Mouse (Mus musculus) liver, embryonic 14.5 days (tissue): Measurements from ENCODE around the gene Herpud2. TPM values are rescaled to one million over a fixed set of nuclear protein-coding genes. Genes with fewer than 3 reads are reported as not detected.

Experiments used
- ATAC-seq: fragments of 200-750 bp; cut with Nextera tagmentation; 2 replicates; pipeline ENCODE4 v1.8.0; 2017; ENCODE audit warnings: moderate number of reproducible peaks, mild to moderate bottlenecking, moderate library complexity; ENCODE audit not compliant: insufficient read depth
- DNase-seq, 3 experiments: peaks; one replicate each; pipeline ENCODE4 v3.0.0-alpha.2; 2012 to 2013; ENCODE audit warnings: low read depth in 3 of 3, low spot score in 3 of 3
- H3K27ac ChIP-seq: fragments of 300-500 bp; sonication (generic); 2 replicates; pipeline ENCODE4 v1.5.1; 2014; ENCODE audit warnings: moderate library complexity, mild to moderate bottlenecking, control low read depth, inconsistent platforms
- H3K27me3 ChIP-seq: fragments of 300-500 bp; sonication (generic); 2 replicates; pipeline ENCODE4 v1.6.1; 2014; ENCODE audit warnings: mild to moderate bottlenecking, low read length, moderate library complexity; ENCODE audit not compliant: control insufficient read depth, insufficient read depth
- H3K36me3 ChIP-seq: fragments of 300-500 bp; sonication (generic); replicated peaks from 2 replicates; pipeline ENCODE4 v1.6.1; 2014; ENCODE audit warnings: low read depth; ENCODE audit not compliant: control insufficient read depth, insufficient read depth
- H3K4me1 ChIP-seq, 2 experiments: fragments of 200-500 bp in 1 of 2; fragments of 300-500 bp in 1 of 2; sonication (generic) in 1 of 2; replicated peaks; 2 replicates each; pipeline ENCODE4 v1.6.1; 2012 to 2014; ENCODE audit warnings: antibody characterized with exemption in 1 of 2, inconsistent platforms in 1 of 2, low read length in 1 of 2; ENCODE audit not compliant: control insufficient read depth in 2 of 2, insufficient read depth in 2 of 2
- H3K4me2 ChIP-seq: fragments of 300-500 bp; sonication (generic); 2 replicates; pipeline ENCODE4 v1.6.1; 2014; ENCODE audit warnings: low read depth, mild to moderate bottlenecking, control low read depth, moderate library complexity
- H3K4me3 ChIP-seq, 2 experiments: fragments of 200-500 bp in 1 of 2; fragments of 300-500 bp in 1 of 2; sonication (generic) in 1 of 2; 2 replicates each; pipeline ENCODE4 v1.5.1; 2012 to 2014; ENCODE audit warnings: low read depth in 2 of 2, low read length in 2 of 2, mild to moderate bottlenecking in 2 of 2, control low read depth in 1 of 2, inconsistent platforms in 1 of 2, moderate library complexity in 1 of 2; ENCODE audit not compliant: insufficient read depth in 1 of 2
- H3K9ac ChIP-seq: fragments of 300-500 bp; sonication (generic); replicated peaks from 2 replicates; pipeline ENCODE4 v1.6.1; 2014; ENCODE audit warnings: mild to moderate bottlenecking, control low read depth, moderate library complexity
- H3K9me3 ChIP-seq: fragments of 300-500 bp; sonication (generic); 2 replicates; pipeline ENCODE4 v1.6.1; 2016; ENCODE audit warnings: low read length, mixed read lengths; ENCODE audit not compliant: control insufficient read depth
- CTCF ChIP-seq: IDR thresholded peaks from 2 replicates; pipeline ENCODE4 v1.5.1; 2016; ENCODE audit warnings: antibody characterized with exemption, low read depth, control low read depth
- EP300 ChIP-seq: IDR thresholded peaks from 2 replicates; pipeline ENCODE4 v1.6.1; 2016; ENCODE audit warnings: antibody characterized with exemption, low read depth
- WGBS: fragments of 180-500 bp; shearing (Covaris S2); extraction: QIAGEN DNeasy Blood & Tissue Kit; methylation state at CpG from one replicate; pipeline ENCODE4 v1.1.7; 2014; ENCODE audit not compliant: insufficient replicate concordance; 5-methylcytosine and 5-hydroxymethylcytosine counted together
- polyA plus RNA-seq, 2 experiments: library from polyadenylated mRNA; depleted of rRNA in 1 of 2; stranded (reverse) in 1 of 2; unstranded in 1 of 2; fragments of >200 nt; fragmentation: Nextera tagmentation in 1 of 2; extraction: Ambion mirVana in 1 of 2; gene quantifications; 2 replicates each; pipeline versions ENCODE4 v1.2.1 to v1.2.3; 2012 to 2014

The Herpud2 gene
- polyA plus RNA-seq, 2 experiments = 9.3 to 10.8 TPM

DNA sequence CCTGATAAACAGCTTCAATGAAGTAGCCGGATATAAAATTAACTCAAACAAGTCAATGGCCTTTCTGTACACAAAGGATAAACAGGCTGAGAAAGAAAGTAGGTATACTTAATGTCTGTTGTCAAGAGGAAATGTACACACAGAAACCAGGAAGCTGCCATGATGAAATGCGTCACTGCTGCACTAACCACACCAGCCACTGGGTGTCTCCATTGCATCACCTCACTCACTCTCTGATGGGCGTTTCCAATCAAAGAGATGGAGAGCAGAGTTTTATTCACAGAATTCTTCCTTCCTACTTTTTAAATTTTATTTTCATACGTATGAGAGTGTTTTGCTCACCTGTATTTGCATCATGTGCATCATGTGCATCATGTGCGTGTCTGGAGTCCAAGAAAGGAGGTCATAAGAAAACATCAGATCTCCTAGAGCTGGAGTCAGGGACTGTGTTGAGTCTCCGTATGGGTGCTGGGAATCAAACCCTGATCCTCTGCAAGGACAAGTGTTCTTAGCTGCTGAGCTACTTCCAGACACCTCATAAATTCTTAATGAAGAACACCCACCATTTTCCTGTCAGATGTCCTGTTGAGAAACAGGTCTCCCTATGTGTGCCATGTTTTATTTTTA lies 16.0 kb upstream of the Herpud2 start:
- WGBS = 24% methylated on average over 6 of the region's 6 CpGs
- peak; percentile 39; the same call in 1 of the 2 replicates for ATAC-seq
- DNase-seq = peak; percentile 44 to 55 (median 50)
- TF ChIP-seq EP300 (no peak), CTCF (peak; percentile 90)
- Histone ChIP-seq H3K27me3 (no peaks in the 10 kb centered on the region), H3K4me3 (no peak overlapping the region), H3K4me1 (no peaks in the 10 kb centered on the region), H3K9me3 (no peaks in the 10 kb centered on the region), H3K36me3 (no peaks in the 10 kb centered on the region), H3K27ac (no peak overlapping the region), H3K9ac (no peak overlapping the region), H3K4me2 (no peak overlapping the region)

DNA sequence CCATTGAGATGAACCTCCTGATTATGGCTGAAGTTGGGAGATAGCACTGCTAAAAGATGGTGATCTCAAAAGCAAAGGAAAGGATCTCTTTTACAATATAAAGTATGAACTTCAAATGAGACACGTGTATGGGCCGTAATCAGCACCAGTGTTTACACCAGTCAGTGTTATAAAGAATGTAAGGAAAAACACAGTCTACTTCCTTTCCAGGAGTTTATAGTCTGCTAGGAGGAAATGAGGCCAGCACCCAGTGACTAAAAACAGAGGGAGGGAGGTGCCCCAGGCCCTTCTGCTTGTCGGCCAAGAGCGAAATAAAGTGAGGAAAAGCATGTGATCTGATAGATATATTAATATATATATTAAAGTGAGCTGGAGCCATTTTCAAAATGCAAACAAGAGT lies 6.6 kb upstream of the Herpud2 start:
- Histone ChIP-seq H3K4me2 (no peak overlapping the region), H3K9me3 (no peaks in the 10 kb centered on the region), H3K27ac (no peak overlapping the region), H3K27me3 (no peaks in the 10 kb centered on the region), H3K4me1 (no peaks in the 10 kb centered on the region), H3K4me3 (no peak overlapping the region), H3K36me3 (no peaks in the 10 kb centered on the region), H3K9ac (no peak overlapping the region)
- 47% methylated on average over 4 of the region's 4 CpGs for WGBS
- DNase-seq (no peak), ATAC-seq (no peak)
- TF ChIP-seq CTCF (no peak), EP300 (no peak)

GRCm38 (mm10) chr9:25156377-25156776 lies 4.8 kb upstream of the Herpud2 start:
- peaks cover 2 to 4% of the 10 kb centered on the region in 2 experiments; a peak in 2 of 4 replicates for H3K4me1 ChIP-seq
- H3K9me3 ChIP-seq = no peaks in the 10 kb centered on the region
- whole genome bisulfite sequencing = 10% methylated on average over 1 of the region's 1 CpGs
- peak in 1 of 3 experiments; percentile 22 for DNase-seq
- no peak for ATAC-seq
- no peak overlapping the region for H3K4me2 ChIP-seq
- no peak overlapping the region for H3K4me3 ChIP-seq
- H3K27me3 ChIP-seq = no peaks in the 10 kb centered on the region
- H3K27ac ChIP-seq = no peak overlapping the region
- H3K9ac ChIP-seq = no peak overlapping the region
- H3K36me3 ChIP-seq = no peaks in the 10 kb centered on the region
- TF ChIP-seq CTCF (peak; percentile 53; the same call in 1 of the 2 replicates), EP300 (no peak)

DNA sequence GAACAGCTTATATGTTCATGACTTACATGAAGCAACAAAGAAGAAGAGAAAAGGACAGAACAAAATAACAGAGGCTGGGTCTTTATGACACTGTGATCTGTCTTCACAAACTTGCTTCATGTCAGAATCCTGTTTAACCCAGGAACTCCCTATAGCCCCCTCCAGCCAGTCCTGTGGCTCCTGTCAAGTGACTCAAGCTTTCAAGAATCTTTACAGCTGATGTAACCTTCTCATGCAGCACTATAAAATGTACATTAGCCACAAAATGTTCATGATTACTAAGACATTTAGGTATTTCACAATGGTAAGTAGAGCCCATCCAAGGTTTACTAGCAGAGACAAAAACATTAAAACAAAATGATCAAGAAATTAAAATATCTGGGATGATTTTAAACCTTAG lies 1.4 kb upstream of the Herpud2 start:
- Histone ChIP-seq H3K9ac (no peak overlapping the region), H3K4me3 (no peak overlapping the region), H3K27me3 (no peaks in the 10 kb centered on the region), H3K36me3 (no peaks in the 10 kb centered on the region), H3K9me3 (no peaks in the 10 kb centered on the region), H3K4me2 (no peak overlapping the region), H3K27ac (no peak overlapping the region; the same call in 1 of the 2 replicates), H3K4me1 (peaks cover 10 to 13% of the 10 kb centered on the region in 2 experiments)
- no peak for ATAC-seq
- no peak for DNase-seq
- TF ChIP-seq EP300 (no peak), CTCF (no peak)

GRCm38 (mm10) chr9:25152457-25152856 lies 837 bp upstream of the Herpud2 start:
- no peak for TF ChIP-seq CTCF
- no peak for TF ChIP-seq EP300
- no peaks in the 10 kb centered on the region for H3K27me3 ChIP-seq
- 18% methylated on average over 1 of the region's 1 CpGs for WGBS
- H3K9ac ChIP-seq = peak overlapping the region; percentile 95
- DNase-seq (no peak), ATAC-seq (no peak)
- peaks cover 11 to 16% of the 10 kb centered on the region in 2 experiments for H3K4me1 ChIP-seq
- peak overlapping the region; percentile 76 to 89; a peak in 3 of 4 replicates for H3K4me3 ChIP-seq
- no peaks in the 10 kb centered on the region for H3K9me3 ChIP-seq
- peak overlapping the region; percentile 70 for H3K4me2 ChIP-seq
- peak overlapping the region; percentile 84 for H3K27ac ChIP-seq
- no peaks in the 10 kb centered on the region for H3K36me3 ChIP-seq
